Mouse (Mus musculus): ENCODE measurements at regions not wholly inside any gene's neighbourhood (a gene's known extent, or its start where the extent isn't known, plus 50 kb on each side); places are given as distances from the start of the nearest gene placed in this dataset.

DNA sequence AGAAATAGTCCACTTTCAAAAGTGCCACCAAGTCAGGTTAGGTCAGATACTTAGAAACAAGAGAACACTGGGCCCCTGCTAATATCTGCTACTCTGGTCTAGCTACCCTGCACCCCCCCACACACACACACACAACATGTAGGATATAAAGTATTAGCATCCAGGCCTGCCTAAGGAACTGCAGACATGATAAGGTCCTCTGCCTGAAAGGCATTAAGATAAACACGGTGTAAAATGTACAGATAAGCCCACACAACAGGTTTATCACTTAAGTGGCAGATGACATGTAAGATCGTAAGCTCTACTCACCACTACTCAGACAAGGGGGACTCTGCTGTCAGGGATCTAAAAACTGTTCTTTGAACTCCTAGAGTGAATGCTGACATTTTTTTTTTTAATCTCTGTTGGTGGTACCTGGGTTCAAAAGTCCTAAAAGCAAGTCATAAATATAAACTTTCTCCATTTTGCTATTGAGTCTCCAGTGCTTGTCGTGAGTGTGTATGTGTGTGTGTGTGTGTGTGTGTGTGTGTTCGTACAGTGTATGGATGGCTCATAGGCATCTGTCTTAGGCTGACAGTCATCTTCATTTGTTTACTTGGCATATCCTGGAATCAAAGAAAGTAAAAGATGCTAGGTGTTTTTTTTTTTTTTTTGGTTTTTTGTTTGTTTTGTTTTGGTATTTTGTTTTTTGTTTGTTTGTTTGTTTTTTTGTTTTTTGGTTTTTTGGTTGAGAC lies 52.2 kb downstream of the Gm9817 start:
- H3K9me3 ChIP-seq (ENCODE audit: control insufficient read depth, low read length): no peaks in the 10 kb centered on the region
- H3K27ac ChIP-seq (replicated peaks in 1 of 2; ENCODE audit: control insufficient read depth in 1 of 2, insufficient read depth in 1 of 2, low read depth in 2 of 2, low read length in 2 of 2): no peak overlapping the region
- H3K4me3 ChIP-seq (ENCODE audit: control insufficient read depth in 1 of 2, insufficient read depth in 1 of 2, low read depth in 1 of 2, low read length in 2 of 2): no peak overlapping the region
- H3K4me1 ChIP-seq (ENCODE audit: control insufficient read depth in 2 of 2, insufficient read depth in 2 of 2, low read length in 2 of 2): no peaks in the 10 kb centered on the region
- no peak for ATAC-seq (ENCODE audit: insufficient number of reproducible peaks, insufficient read depth, low FRiP score, low read depth)
- H3K36me3 ChIP-seq (ENCODE audit: control insufficient read depth, insufficient read depth, low read length): no peaks in the 10 kb centered on the region
- no peak overlapping the region for H3K9ac ChIP-seq (ENCODE audit: low read length)
- 41% methylated on average over 4 of the region's 4 CpGs for WGBS
- H3K4me2 ChIP-seq (ENCODE audit: low read length): no peak overlapping the region
- no peaks in the 10 kb centered on the region for H3K27me3 ChIP-seq (ENCODE audit: control insufficient read depth, insufficient read depth, low read length)

GRCm38 (mm10) chr13:45140616-45141015 lies 62.1 kb downstream of the Gm9817 start:
- ATAC-seq (ENCODE audit: insufficient number of reproducible peaks, insufficient read depth, low FRiP score, low read depth): no peak
- Histone ChIP-seq H3K4me1 (ENCODE audit: control insufficient read depth in 2 of 2, insufficient read depth in 2 of 2, low read length in 2 of 2) (no peaks in the 10 kb centered on the region; a peak in 1 of 4 replicates), H3K9me3 (ENCODE audit: control insufficient read depth, low read length) (no peaks in the 10 kb centered on the region), H3K4me3 (ENCODE audit: control insufficient read depth in 1 of 2, insufficient read depth in 1 of 2, low read depth in 1 of 2, low read length in 2 of 2) (no peak overlapping the region), H3K27ac (replicated peaks in 1 of 2; ENCODE audit: control insufficient read depth in 1 of 2, insufficient read depth in 1 of 2, low read depth in 2 of 2, low read length in 2 of 2) (no peak overlapping the region), H3K9ac (ENCODE audit: low read length) (no peak overlapping the region), H3K27me3 (ENCODE audit: control insufficient read depth, insufficient read depth, low read length) (no peaks in the 10 kb centered on the region), H3K4me2 (ENCODE audit: low read length) (no peak overlapping the region), H3K36me3 (ENCODE audit: control insufficient read depth, insufficient read depth, low read length) (no peaks in the 10 kb centered on the region)
- 60% methylated on average over 2 of the region's 2 CpGs for WGBS

DNA sequence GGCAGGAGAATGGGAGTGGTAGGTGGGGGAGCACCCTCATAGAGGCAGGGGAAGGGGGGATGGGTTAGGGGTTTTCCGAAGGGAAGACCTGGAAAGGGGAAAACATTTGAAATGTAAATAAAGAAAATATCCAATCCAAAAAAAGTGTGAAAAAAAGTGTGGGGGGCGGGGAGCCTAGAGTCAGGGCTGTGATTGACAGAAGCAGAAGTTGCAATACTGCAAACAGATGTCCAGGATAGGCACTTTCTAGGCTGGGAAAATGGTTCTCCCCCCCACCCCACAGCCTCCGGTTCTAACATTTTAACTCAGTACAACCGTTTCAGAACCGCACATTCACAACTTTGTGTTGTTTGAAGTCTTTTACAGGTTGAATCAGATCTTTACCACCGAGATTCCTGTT lies 66.6 kb downstream of the Gm9817 start:
- no peaks in the 10 kb centered on the region for H3K9me3 ChIP-seq (ENCODE audit: control insufficient read depth, low read length)
- H3K4me2 ChIP-seq (ENCODE audit: low read length): no peak overlapping the region
- H3K4me1 ChIP-seq (ENCODE audit: control insufficient read depth in 2 of 2, insufficient read depth in 2 of 2, low read length in 2 of 2): no peaks in the 10 kb centered on the region; a peak in 1 of 4 replicates
- H3K27me3 ChIP-seq (ENCODE audit: control insufficient read depth, insufficient read depth, low read length): no peaks in the 10 kb centered on the region
- ATAC-seq (ENCODE audit: insufficient number of reproducible peaks, insufficient read depth, low FRiP score, low read depth): no peak
- no peak overlapping the region for H3K27ac ChIP-seq (replicated peaks in 1 of 2; ENCODE audit: control insufficient read depth in 1 of 2, insufficient read depth in 1 of 2, low read depth in 2 of 2, low read length in 2 of 2)
- H3K36me3 ChIP-seq (ENCODE audit: control insufficient read depth, insufficient read depth, low read length): no peaks in the 10 kb centered on the region
- H3K4me3 ChIP-seq (ENCODE audit: control insufficient read depth in 1 of 2, insufficient read depth in 1 of 2, low read depth in 1 of 2, low read length in 2 of 2): no peak overlapping the region
- H3K9ac ChIP-seq (ENCODE audit: low read length): no peak overlapping the region
- WGBS: 73% methylated on average over 6 of the region's 6 CpGs

DNA sequence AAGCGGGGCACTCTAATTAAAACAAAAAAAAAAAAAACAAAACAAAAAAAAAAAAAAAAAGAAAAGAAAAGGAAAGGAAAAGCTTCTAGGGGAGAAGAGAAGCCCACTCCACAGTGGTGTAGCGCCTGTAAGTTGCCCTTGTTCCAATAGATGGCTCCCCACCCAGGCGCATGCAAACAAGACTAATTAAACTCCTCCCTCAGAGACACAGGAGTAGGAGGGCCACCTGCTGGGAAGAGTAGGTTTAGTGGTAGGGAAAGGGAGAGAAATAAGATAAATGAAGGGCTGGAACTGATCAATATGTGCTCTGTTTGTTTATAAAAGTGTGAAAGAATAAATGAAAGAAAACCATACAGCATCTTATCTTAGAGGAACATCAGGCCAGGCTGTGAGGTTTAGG lies 77.7 kb downstream of the Gm9817 start:
- no peak for ATAC-seq (ENCODE audit: insufficient number of reproducible peaks, insufficient read depth, low FRiP score, low read depth)
- Histone ChIP-seq H3K36me3 (ENCODE audit: control insufficient read depth, insufficient read depth, low read length) (no peaks in the 10 kb centered on the region), H3K4me1 (ENCODE audit: control insufficient read depth in 2 of 2, insufficient read depth in 2 of 2, low read length in 2 of 2) (peaks cover 5 to 6% of the 10 kb centered on the region in 2 experiments; a peak in 3 of 4 replicates), H3K4me3 (ENCODE audit: control insufficient read depth in 1 of 2, insufficient read depth in 1 of 2, low read depth in 1 of 2, low read length in 2 of 2) (no peak overlapping the region), H3K27ac (replicated peaks in 1 of 2; ENCODE audit: control insufficient read depth in 1 of 2, insufficient read depth in 1 of 2, low read depth in 2 of 2, low read length in 2 of 2) (no peak overlapping the region), H3K27me3 (ENCODE audit: control insufficient read depth, insufficient read depth, low read length) (no peaks in the 10 kb centered on the region), H3K9me3 (ENCODE audit: control insufficient read depth, low read length) (no peaks in the 10 kb centered on the region), H3K4me2 (ENCODE audit: low read length) (no peak overlapping the region), H3K9ac (ENCODE audit: low read length) (no peak overlapping the region)
- WGBS: 70% methylated on average over 3 of the region's 3 CpGs

DNA sequence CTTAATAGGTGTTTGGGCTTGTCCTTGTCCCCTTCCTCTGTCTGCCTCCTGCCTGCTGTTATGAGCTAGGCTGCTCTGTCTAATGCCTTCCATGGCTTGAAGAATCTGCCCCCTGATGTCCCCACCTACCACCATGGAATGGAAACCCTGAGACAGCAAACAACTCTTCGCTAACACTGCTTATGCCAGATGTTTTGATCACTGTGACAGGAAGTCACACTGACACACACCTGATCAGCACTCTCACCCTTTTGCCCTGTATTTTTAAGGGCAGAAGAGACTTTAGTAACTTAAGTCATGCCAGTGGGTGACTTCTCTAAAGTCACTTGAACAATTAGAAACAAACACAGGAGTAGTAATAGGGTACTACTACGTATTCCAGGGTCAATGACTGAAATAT lies 78.5 kb downstream of the Gm9817 start:
- H3K9ac ChIP-seq (ENCODE audit: low read length): no peak overlapping the region
- no peaks in the 10 kb centered on the region for H3K27me3 ChIP-seq (ENCODE audit: control insufficient read depth, insufficient read depth, low read length)
- WGBS: 79% methylated on average over 2 of the region's 2 CpGs
- H3K27ac ChIP-seq (replicated peaks in 1 of 2; ENCODE audit: control insufficient read depth in 1 of 2, insufficient read depth in 1 of 2, low read depth in 2 of 2, low read length in 2 of 2): no peak overlapping the region
- peaks cover 5 to 6% of the 10 kb centered on the region in 2 experiments; a peak in 3 of 4 replicates for H3K4me1 ChIP-seq (ENCODE audit: control insufficient read depth in 2 of 2, insufficient read depth in 2 of 2, low read length in 2 of 2)
- no peak overlapping the region for H3K4me2 ChIP-seq (ENCODE audit: low read length)
- ATAC-seq (ENCODE audit: insufficient number of reproducible peaks, insufficient read depth, low FRiP score, low read depth): no peak
- no peak overlapping the region for H3K4me3 ChIP-seq (ENCODE audit: control insufficient read depth in 1 of 2, insufficient read depth in 1 of 2, low read depth in 1 of 2, low read length in 2 of 2)
- no peaks in the 10 kb centered on the region for H3K36me3 ChIP-seq (ENCODE audit: control insufficient read depth, insufficient read depth, low read length)
- H3K9me3 ChIP-seq (ENCODE audit: control insufficient read depth, low read length): no peaks in the 10 kb centered on the region

- H3K9me3 ChIP-seq (ENCODE audit: control insufficient read depth, low read length): no peaks in the 10 kb centered on the region
- no peak overlapping the region for H3K27ac ChIP-seq (replicated peaks in 1 of 2; ENCODE audit: control insufficient read depth in 1 of 2, insufficient read depth in 1 of 2, low read depth in 2 of 2, low read length in 2 of 2)
- H3K4me2 ChIP-seq (ENCODE audit: low read length): no peak overlapping the region
- WGBS: 80% methylated on average over 5 of the region's 5 CpGs
- H3K4me1 ChIP-seq (ENCODE audit: control insufficient read depth in 2 of 2, insufficient read depth in 2 of 2, low read length in 2 of 2): peaks cover 5 to 6% of the 10 kb centered on the region in 2 experiments; a peak in 3 of 4 replicates
- ATAC-seq (ENCODE audit: insufficient number of reproducible peaks, insufficient read depth, low FRiP score, low read depth): no peak
- no peak overlapping the region for H3K9ac ChIP-seq (ENCODE audit: low read length)
- H3K27me3 ChIP-seq (ENCODE audit: control insufficient read depth, insufficient read depth, low read length): no peaks in the 10 kb centered on the region
- H3K4me3 ChIP-seq (ENCODE audit: control insufficient read depth in 1 of 2, insufficient read depth in 1 of 2, low read depth in 1 of 2, low read length in 2 of 2): no peak overlapping the region
- no peaks in the 10 kb centered on the region for H3K36me3 ChIP-seq (ENCODE audit: control insufficient read depth, insufficient read depth, low read length)
These were observed 81.8 kb downstream of the Gm9817 start for GRCm38 (mm10) chr13:45160281-45160680.

DNA sequence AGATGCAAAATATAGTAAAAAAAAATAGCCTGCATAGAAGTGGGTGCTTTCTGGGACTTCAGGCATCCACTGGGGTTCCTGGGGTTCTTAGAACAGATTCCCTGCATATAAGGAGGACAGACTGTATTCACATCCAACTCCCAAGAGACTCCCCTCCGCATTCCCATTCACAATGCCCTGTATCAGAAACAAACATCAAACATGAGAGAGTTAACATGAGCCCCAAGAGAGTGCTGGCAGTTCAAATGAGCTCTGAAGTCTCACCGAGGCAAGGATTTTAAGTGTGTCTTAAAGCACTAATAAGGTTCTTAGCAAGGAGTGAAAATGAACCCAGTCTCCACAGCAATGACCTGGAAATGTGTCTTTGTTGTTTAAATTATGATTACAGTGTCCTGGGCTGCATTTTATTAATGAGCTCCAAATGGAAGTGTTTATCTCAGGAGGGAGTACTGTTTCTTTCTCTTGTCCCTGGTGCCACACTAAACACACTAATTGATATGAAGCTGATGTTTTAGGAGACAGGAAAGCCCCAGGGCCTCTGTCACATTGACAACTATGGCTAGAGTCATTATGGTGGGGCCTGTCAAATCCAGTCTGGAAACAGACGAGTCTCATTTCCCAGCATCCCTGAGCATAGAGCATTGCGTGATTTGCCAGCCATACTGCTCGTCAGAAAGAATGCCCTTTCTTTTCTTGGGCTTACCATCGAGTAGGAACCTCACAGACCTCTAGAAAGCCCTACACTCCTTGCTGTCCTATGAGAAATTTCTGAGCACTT lies 85.7 kb downstream of the Gm9817 start:
- WGBS: 59% methylated on average over 6 of the region's 6 CpGs
- H3K9me3 ChIP-seq (ENCODE audit: control insufficient read depth, low read length): no peaks in the 10 kb centered on the region
- no peak overlapping the region for H3K4me3 ChIP-seq (ENCODE audit: control insufficient read depth in 1 of 2, insufficient read depth in 1 of 2, low read depth in 1 of 2, low read length in 2 of 2)
- no peaks in the 10 kb centered on the region for H3K36me3 ChIP-seq (ENCODE audit: control insufficient read depth, insufficient read depth, low read length)
- no peak for ATAC-seq (ENCODE audit: insufficient number of reproducible peaks, insufficient read depth, low FRiP score, low read depth)
- H3K27ac ChIP-seq (replicated peaks in 1 of 2; ENCODE audit: control insufficient read depth in 1 of 2, insufficient read depth in 1 of 2, low read depth in 2 of 2, low read length in 2 of 2): no peak overlapping the region
- no peaks in the 10 kb centered on the region for H3K4me1 ChIP-seq (ENCODE audit: control insufficient read depth in 2 of 2, insufficient read depth in 2 of 2, low read length in 2 of 2)
- no peak overlapping the region for H3K4me2 ChIP-seq (ENCODE audit: low read length)
- no peak overlapping the region for H3K9ac ChIP-seq (ENCODE audit: low read length)
- H3K27me3 ChIP-seq (ENCODE audit: control insufficient read depth, insufficient read depth, low read length): no peaks in the 10 kb centered on the region

Data from heart, embryonic 14.5 days (tissue).